Mouse (Mus musculus) ES-E14 (cell line): Measurements from ENCODE around the gene Tmem215. TPM values are rescaled to one million over a fixed set of nuclear protein-coding genes. Genes with fewer than 3 reads are reported as not detected.

Experiments used
- DNase-seq: peaks from one replicate; pipeline ENCODE4 v3.0.0-alpha.2; 2013; ENCODE audit warnings: low read depth, low spot score
- H3K27ac ChIP-seq: 2 replicates; pipeline ENCODE4 v1.5.1; 2012; ENCODE audit warnings: low read depth, mild to moderate bottlenecking, low read length, moderate library complexity, mixed read lengths; ENCODE audit not compliant: poor library complexity, insufficient read depth, severe bottlenecking
- H3K36me3 ChIP-seq: 2 replicates; pipeline ENCODE4 v1.6.1; 2012; ENCODE audit warnings: mild to moderate bottlenecking, low read length, moderate library complexity, mixed read lengths; ENCODE audit not compliant: control insufficient read depth, poor library complexity, insufficient read depth, severe bottlenecking
- H3K4me1 ChIP-seq, 2 experiments: fragments of 150-350 bp in 1 of 2; sonication (generic) in 1 of 2; 2 replicates each; pipeline ENCODE4 v1.6.1; 2012; ENCODE audit warnings: low read length in 2 of 2, mild to moderate bottlenecking in 1 of 2, mixed read lengths in 1 of 2; ENCODE audit not compliant: control insufficient read depth in 2 of 2, insufficient read depth in 2 of 2, poor library complexity in 1 of 2
- H3K4me3 ChIP-seq, 2 experiments: fragments of 150-350 bp in 1 of 2; sonication (generic) in 1 of 2; 2 replicates each; pipeline ENCODE4 v1.5.1; 2012; ENCODE audit warnings: low read length in 2 of 2, low read depth in 1 of 2, mild to moderate bottlenecking in 1 of 2, mixed read lengths in 1 of 2; ENCODE audit not compliant: insufficient read depth in 1 of 2, poor library complexity in 1 of 2, severe bottlenecking in 1 of 2
- H3K9ac ChIP-seq: 2 replicates; pipeline ENCODE4 v1.6.1; 2012; ENCODE audit warnings: low read depth, mild to moderate bottlenecking, low read length, mixed read lengths; ENCODE audit not compliant: poor library complexity, insufficient read depth, severe bottlenecking
- H3K9me3 ChIP-seq: fragments of 150-350 bp; sonication (generic); 2 replicates; pipeline ENCODE4 v1.6.1; 2012; ENCODE audit warnings: low read depth, mild to moderate bottlenecking, low read length; ENCODE audit not compliant: control insufficient read depth, insufficient read depth
- CHD2 ChIP-seq: IDR thresholded peaks from 2 replicates; pipeline ENCODE4 v1.6.1; 2014; ENCODE audit warnings: mild to moderate bottlenecking, low read depth, low read length, inconsistent platforms
- HCFC1 ChIP-seq: IDR thresholded peaks from 2 replicates; pipeline ENCODE4 v1.6.1; 2012; ENCODE audit warnings: low read length, inconsistent platforms, borderline replicate concordance; ENCODE audit not compliant: insufficient read depth
- MAFK ChIP-seq: IDR thresholded peaks from 2 replicates; pipeline ENCODE4 v1.6.1; 2014; ENCODE audit warnings: mild to moderate bottlenecking, low read depth, low read length, inconsistent platforms; ENCODE audit not compliant: insufficient read depth
- ZC3H11A ChIP-seq: IDR thresholded peaks from 2 replicates; pipeline ENCODE4 v1.6.1; 2012; ENCODE audit warnings: low read depth, mild to moderate bottlenecking, inconsistent platforms, low read length, borderline replicate concordance
- ZNF384 ChIP-seq: IDR thresholded peaks from 2 replicates; pipeline ENCODE4 v1.6.1; 2012; ENCODE audit warnings: low read depth, low read length, inconsistent platforms
- in situ Hi-C, 2 experiments: fragments of 600-800 bp; cut with MboI; formaldehyde crosslinking; loops; one replicate each; pipeline ENCODE4 v1.15.1; 2025; ENCODE audit warnings: low sequenced_read_pairs in 2 of 2, inconsistent platforms in 1 of 2; ENCODE audit not compliant: unreplicated experiment in 2 of 2
- total RNA-seq: library from RNA; depleted of rRNA; stranded (reverse); fragments of 300-350 nt; gene quantifications from 2 replicates; pipeline ENCODE4 v1.2.3, GENCODE M21; 2012; rRNA removed

Gene Tmem215
- 0.16 and 0.27 TPM in 2 replicates for total RNA-seq

- no peak for DNase-seq
- Histone ChIP-seq H3K36me3 (no peaks in the 10 kb centered on the region), H3K27ac (no peak within 1 kb of the TSS), H3K4me3 (peak within 1 kb of the TSS; percentile 59 to 67), H3K9me3 (no peaks in the 10 kb centered on the region), H3K9ac (peak within 1 kb of the TSS; percentile 27), H3K4me1 (no peaks in the 10 kb centered on the region)
- TF ChIP-seq HCFC1 (no peak), MAFK (no peak), ZC3H11A (no peak), CHD2 (no peak), ZNF384 (no peak)
- in situ Hi-C loops: no loop called here
Measured at GRCm38 (mm10) chr4:40471880-40472279, at the start of gene Tmem215. TSS of gene Tmem215 (plus strand) at chr4:40472180.

GRCm38 (mm10) chr4:40431916-40432315, 40.1 kb upstream of the Tmem215 start:
- in situ Hi-C loops: no loop called here
- Histone ChIP-seq H3K9ac (no peak overlapping the region), H3K9me3 (no peaks in the 10 kb centered on the region), H3K4me1 (no peaks in the 10 kb centered on the region), H3K4me3 (no peak overlapping the region), H3K36me3 (no peaks in the 10 kb centered on the region), H3K27ac (no peak overlapping the region)
- DNase-seq: no peak
- no peak for TF ChIP-seq MAFK
- TF ChIP-seq ZC3H11A: no peak
- no peak for TF ChIP-seq ZNF384
- no peak for TF ChIP-seq HCFC1
- TF ChIP-seq CHD2: no peak

- no peak overlapping the region for H3K27ac ChIP-seq
- no peaks in the 10 kb centered on the region; the same call in 1 of the 2 replicates for H3K9me3 ChIP-seq
- H3K9ac ChIP-seq: no peak overlapping the region
- in situ Hi-C loops: no loop called here
- no peaks in the 10 kb centered on the region for H3K4me1 ChIP-seq
- DNase-seq: no peak
- H3K36me3 ChIP-seq: no peaks in the 10 kb centered on the region
- no peak for TF ChIP-seq HCFC1
- no peak for TF ChIP-seq CHD2
- TF ChIP-seq ZC3H11A: no peak
- no peak for TF ChIP-seq MAFK
- no peak overlapping the region for H3K4me3 ChIP-seq
Measured at GRCm38 (mm10) chr4:40433379-40433778, 38.6 kb upstream of the Tmem215 start.

GRCm38 (mm10) chr4:40434388-40434787, 37.6 kb upstream of the Tmem215 start:
- in situ Hi-C loops: no loop called here
- TF ChIP-seq CHD2 (no peak), HCFC1 (no peak), ZC3H11A (no peak), ZNF384 (no peak)
- DNase-seq: no peak
- Histone ChIP-seq H3K36me3 (no peaks in the 10 kb centered on the region), H3K4me3 (no peak overlapping the region), H3K9me3 (no peaks in the 10 kb centered on the region; the same call in 1 of the 2 replicates), H3K4me1 (no peaks in the 10 kb centered on the region), H3K27ac (no peak overlapping the region), H3K9ac (no peak overlapping the region)

GRCm38 (mm10) chr4:40443565-40443964, 28.4 kb upstream of the Tmem215 start:
- no peak for TF ChIP-seq CHD2
- no peak for TF ChIP-seq ZC3H11A
- no peak for TF ChIP-seq ZNF384
- no peak for TF ChIP-seq HCFC1
- TF ChIP-seq MAFK: no peak
- in situ Hi-C loops: no loop called here

More at GRCm38 (mm10) chr4:40443565-40443964, 28.4 kb upstream of the Tmem215 start:
- H3K4me1 ChIP-seq: no peaks in the 10 kb centered on the region
- no peaks in the 10 kb centered on the region for H3K36me3 ChIP-seq
- H3K9ac ChIP-seq: no peak overlapping the region
- DNase-seq: no peak
- H3K27ac ChIP-seq: no peak overlapping the region
- H3K9me3 ChIP-seq: no peaks in the 10 kb centered on the region
- no peak overlapping the region for H3K4me3 ChIP-seq
